Mouse (Mus musculus) testis, adult 10 weeks (tissue): ENCODE data around the gene Fbxo39. TPM values are rescaled to one million over a fixed set of nuclear protein-coding genes. Genes with fewer than 3 reads are reported as not detected.

Experiments
- polyA plus RNA-seq: library from polyadenylated mRNA; stranded (reverse); fragments of 350-450 nt; fragmentation: Illumina TruSeq; extraction: RNeasy Lipid Tissue Mini Kit (QIAGEN cat#74804); gene quantifications from one replicate; pipeline ENCODE4 v1.2.3, GENCODE M21; 2014; ENCODE audit warnings: low read depth, low replicate concordance

Gene Fbxo39
- polyA plus RNA-seq, result 34.9 TPM

GRCm38 (mm10) chr11:72314151-72314895, at the start of gene Fbxo39:
Gene Fbxo39 (plus strand): TSS chr11:72314444.

GRCm38 (mm10) chr11:72266960-72267560, 47.2 kb upstream of the Fbxo39 start, which contains the start of gene Slc13a5:
Gene Slc13a5 (minus strand): TSS chr11:72267222.

GRCm38 (mm10) chr11:72301334-72301733, 12.9 kb upstream of the Fbxo39 start, which contains the start of gene Xaf1:
Gene Xaf1 (plus strand): TSS chr11:72301629.

GRCm38 (mm10) chr11:72362347-72362741, 48.1 kb downstream of the Fbxo39 start, which contains the start of gene Tekt1:
Gene Tekt1 (minus strand): TSS chr11:72362442.

Other genes with a start within 250 kb of the Fbxo39 start
- gene Pitpnm3, start 178.7 kb upstream of the Fbxo39 start, polyA plus RNA-seq, result 0.53 TPM
- 0.13 TPM for gene Gm43951, start 107.6 kb upstream of the Fbxo39 start, polyA plus RNA-seq
- 62.7 TPM for gene 4933427D14Rik, start 107.0 kb upstream of the Fbxo39 start, polyA plus RNA-seq
- 25.3 TPM for gene Txndc17, start 106.9 kb upstream of the Fbxo39 start, polyA plus RNA-seq
- 21.0 TPM for gene Med31, start 98.9 kb upstream of the Fbxo39 start, polyA plus RNA-seq
- gene Slc13a5, start 47.2 kb upstream of the Fbxo39 start, polyA plus RNA-seq, result 11.3 TPM
- gene Xaf1, start 12.8 kb upstream of the Fbxo39 start, polyA plus RNA-seq, result 6.1 TPM
- 173 TPM for gene Tekt1, start 48.0 kb downstream of the Fbxo39 start, polyA plus RNA-seq
- 1.2 TPM for gene Smtnl2, start 97.3 kb downstream of the Fbxo39 start, polyA plus RNA-seq
- not detected for gene Ggt6, start 121.1 kb downstream of the Fbxo39 start, polyA plus RNA-seq
- 13.4 TPM for gene Mybbp1a, start 126.9 kb downstream of the Fbxo39 start, polyA plus RNA-seq
- gene Spns2, start 175.5 kb downstream of the Fbxo39 start, polyA plus RNA-seq, result 0.57 TPM
- gene Spns3, start 236.1 kb downstream of the Fbxo39 start, polyA plus RNA-seq, result not detected